Mouse (Mus musculus) gastrocnemius, postnatal 14 days (tissue): ENCODE data around the gene Anapc16. TPM values are rescaled to one million over a fixed set of nuclear protein-coding genes. Genes with fewer than 3 reads are reported as not detected.

Source experiments
- DNase-seq: peaks from one replicate; pipeline ENCODE4 v3.0.0; 2021; ENCODE audit warnings: mixed read lengths
- intact Hi-C: fragments of 180-260 bp; cut with DNase I; formaldehyde crosslinking; loops from one replicate; pipeline ENCODE4 v1.15.1; 2025; ENCODE audit warnings: low total_unique reads
- total RNA-seq, 2 experiments: library from RNA; stranded (reverse); gene quantifications; 2 replicates each; pipeline ENCODE4 v1.2.3; 2021

Anapc16 gene
- total RNA-seq, 2 experiments from 2014 or later = 35.6 to 47.3 TPM

- intact Hi-C loops = no loop called here
- DNase-seq = no peak
These were observed 28.1 kb downstream of the Anapc16 start for GRCm38 (mm10) chr10:59974786-59975185.

GRCm38 (mm10) chr10:59974191-59974664 is 28.7 kb downstream of the Anapc16 start:
- intact Hi-C loops = no loop called here
- DNase-seq = peak; percentile 62

DNA sequence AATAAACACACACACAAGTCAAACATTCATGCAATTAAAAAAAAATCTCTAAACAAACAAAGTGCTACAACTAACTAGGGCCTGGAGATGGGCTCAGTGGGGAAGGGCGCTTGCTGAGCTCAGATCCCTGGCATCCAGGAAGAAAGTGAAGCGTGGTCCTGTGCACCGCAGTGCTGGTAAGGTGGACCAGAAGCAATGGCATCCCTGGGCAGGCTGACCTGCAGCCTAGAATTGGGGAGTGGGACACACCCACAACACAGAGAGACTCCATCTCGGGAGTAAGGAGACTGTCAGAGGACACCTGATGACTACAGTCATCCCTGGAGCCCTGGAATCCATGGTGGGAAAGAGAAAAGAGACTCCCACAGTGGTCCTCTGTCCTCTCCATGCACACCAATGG is 29.5 kb downstream of the Anapc16 start:
- intact Hi-C loops = no loop called here
- DNase-seq = no peak

- no peak for DNase-seq
- intact Hi-C loops = no loop called here
These were observed 29.9 kb downstream of the Anapc16 start for GRCm38 (mm10) chr10:59972999-59973398.

- DNase-seq = peak; percentile 41
These were observed 30.4 kb downstream of the Anapc16 start for GRCm38 (mm10) chr10:59972534-59972933.

GRCm38 (mm10) chr10:59971813-59972212 is 31.1 kb downstream of the Anapc16 start:
- DNase-seq = no peak
- intact Hi-C loops = no loop called here

More at GRCm38 (mm10) chr10:59972534-59972933, 30.4 kb downstream of the Anapc16 start:
- intact Hi-C loops = no loop called here

- intact Hi-C loops = no loop called here
- DNase-seq = no peak
These were observed 32.4 kb downstream of the Anapc16 start for GRCm38 (mm10) chr10:59970450-59971062.

DNA sequence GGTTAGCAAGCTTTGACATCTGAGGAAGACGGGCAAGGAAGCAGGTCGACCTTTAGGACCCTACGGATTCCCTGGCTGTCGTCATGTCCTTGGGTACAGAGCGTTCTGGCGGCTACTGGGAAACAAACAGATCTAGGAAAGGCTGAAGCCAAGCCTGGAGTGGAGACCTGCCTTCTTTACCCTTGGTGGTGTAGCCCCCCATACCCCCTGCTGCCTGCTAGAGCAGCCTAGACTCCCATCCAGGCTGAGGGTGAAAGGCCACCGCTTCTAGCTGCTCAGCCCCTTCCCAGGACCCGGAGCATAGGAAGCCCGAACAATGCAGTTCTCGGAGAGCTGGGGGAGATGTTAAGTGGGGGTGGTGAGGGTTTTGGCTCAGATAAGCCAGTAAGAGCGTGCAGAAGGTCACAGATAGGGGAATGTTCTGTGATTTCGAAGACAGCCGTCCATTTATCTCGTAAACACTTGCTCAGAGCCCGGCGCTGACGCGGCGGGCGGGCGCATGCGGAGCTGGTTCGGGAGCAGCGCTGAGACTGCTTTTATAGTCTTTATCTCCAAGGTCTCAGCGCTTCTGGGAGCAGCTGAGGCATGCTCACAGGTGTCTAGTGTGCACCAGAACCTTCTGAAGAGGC is 33.0 kb downstream of the Anapc16 start:
- peak; percentile 78 for DNase-seq
- intact Hi-C loops = no loop called here

DNA sequence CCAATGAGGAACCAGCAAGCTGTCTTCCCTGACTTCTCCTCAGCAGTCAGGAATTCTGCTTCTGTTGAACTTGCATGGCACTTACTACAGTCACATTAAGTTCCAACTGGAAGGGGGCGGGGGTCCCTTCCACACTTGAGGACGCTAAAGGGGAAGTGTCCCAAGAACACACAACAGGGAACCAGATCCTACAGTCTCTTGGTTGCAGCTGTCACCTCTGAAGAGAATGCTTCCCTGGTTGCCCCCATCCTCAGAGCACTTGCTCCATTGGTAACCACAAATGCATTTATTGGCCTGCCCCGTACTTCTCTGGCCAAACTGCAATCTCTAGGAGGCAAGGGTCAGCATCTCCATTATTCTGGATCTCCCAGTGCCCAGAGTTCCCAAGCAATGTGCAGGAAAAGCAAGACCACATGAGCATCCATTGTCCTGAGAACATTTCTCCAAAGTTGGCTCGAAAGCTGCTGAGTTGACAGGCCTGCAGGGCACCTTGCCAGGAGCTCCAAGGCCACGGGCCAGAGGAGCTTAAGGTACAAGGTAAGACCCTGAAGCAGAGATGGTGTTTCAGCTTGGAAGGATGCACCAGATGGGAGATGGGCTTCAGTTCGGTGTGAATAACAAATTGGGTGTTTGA is 35.5 kb downstream of the Anapc16 start:
- peak; percentile 34 for DNase-seq
- intact Hi-C loops = no loop called here

DNA sequence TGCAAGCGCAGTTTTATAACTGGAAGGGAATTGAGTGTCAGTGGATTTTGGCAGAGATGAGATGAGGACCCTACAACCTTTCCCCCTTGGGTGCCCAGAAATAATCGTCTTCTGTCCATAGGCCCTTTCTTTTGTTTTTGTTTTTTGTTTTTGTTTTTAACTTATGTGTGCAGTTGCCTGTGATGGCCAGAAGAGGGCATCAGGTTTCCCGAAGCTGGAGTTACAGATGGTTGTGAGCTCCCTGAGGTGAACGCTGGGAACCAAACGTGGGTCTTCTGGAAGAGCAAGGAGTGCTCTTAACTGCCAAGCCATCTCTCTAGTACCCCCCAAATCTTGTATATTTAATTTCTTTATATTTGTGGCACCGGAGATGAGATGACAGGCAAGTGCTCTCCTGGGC is 36.2 kb downstream of the Anapc16 start:
- intact Hi-C loops = no loop called here
- no peak for DNase-seq

- intact Hi-C loops = no loop called here
- no peak for DNase-seq
These were observed 37.1 kb downstream of the Anapc16 start for GRCm38 (mm10) chr10:59965788-59966187.

GRCm38 (mm10) chr10:59965362-59965695 is 37.6 kb downstream of the Anapc16 start:
- no peak for DNase-seq
- intact Hi-C loops = no loop called here

GRCm38 (mm10) chr10:59964504-59965361 is 38.2 kb downstream of the Anapc16 start:
- DNase-seq = no peak
- intact Hi-C loops = no loop called here

DNA sequence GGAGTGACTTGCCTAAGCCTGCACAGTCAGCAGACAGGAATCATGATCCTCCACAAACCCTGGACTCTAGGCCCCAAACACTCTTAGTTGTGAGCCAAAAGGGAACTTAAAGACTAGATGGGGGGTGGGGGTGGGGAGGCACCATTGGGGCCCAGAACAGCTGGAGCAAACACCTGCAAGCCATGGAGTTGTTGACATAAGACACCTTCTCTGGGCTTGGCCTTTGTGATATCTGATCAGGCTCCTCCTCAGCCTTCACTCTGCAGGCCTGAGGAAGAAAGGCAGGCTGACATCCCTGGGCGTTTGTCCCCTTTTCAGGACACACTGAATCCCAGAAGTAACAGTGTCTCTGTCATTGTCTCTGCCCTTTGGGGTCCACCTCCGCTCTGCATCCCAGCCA is 39.3 kb downstream of the Anapc16 start:
- DNase-seq = no peak
- intact Hi-C loops = no loop called here

DNA sequence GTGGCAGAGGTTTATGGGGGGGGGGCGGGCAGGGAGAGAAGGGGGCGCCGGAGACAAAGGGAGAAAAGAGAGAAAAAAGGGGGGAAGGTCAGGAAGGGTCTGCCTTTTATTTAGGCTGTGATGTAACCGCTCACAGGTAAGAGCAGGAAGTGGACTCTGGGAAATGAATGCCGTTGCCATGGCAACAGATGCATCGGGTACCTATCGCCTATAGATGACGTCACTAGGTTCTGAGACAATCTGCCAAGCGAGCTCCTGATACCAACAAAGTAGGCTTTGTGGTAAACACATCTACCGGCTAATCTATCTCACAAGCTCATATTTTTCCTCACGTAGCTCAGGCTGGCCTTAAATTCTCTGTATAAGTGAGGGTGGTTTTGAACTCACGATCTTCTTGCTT is 43.4 kb downstream of the Anapc16 start:
- intact Hi-C loops = no loop called here
- DNase-seq = no peak

GRCm38 (mm10) chr10:59958458-59958857 is 44.5 kb downstream of the Anapc16 start:
- intact Hi-C loops = no loop called here
- no peak for DNase-seq

DNA sequence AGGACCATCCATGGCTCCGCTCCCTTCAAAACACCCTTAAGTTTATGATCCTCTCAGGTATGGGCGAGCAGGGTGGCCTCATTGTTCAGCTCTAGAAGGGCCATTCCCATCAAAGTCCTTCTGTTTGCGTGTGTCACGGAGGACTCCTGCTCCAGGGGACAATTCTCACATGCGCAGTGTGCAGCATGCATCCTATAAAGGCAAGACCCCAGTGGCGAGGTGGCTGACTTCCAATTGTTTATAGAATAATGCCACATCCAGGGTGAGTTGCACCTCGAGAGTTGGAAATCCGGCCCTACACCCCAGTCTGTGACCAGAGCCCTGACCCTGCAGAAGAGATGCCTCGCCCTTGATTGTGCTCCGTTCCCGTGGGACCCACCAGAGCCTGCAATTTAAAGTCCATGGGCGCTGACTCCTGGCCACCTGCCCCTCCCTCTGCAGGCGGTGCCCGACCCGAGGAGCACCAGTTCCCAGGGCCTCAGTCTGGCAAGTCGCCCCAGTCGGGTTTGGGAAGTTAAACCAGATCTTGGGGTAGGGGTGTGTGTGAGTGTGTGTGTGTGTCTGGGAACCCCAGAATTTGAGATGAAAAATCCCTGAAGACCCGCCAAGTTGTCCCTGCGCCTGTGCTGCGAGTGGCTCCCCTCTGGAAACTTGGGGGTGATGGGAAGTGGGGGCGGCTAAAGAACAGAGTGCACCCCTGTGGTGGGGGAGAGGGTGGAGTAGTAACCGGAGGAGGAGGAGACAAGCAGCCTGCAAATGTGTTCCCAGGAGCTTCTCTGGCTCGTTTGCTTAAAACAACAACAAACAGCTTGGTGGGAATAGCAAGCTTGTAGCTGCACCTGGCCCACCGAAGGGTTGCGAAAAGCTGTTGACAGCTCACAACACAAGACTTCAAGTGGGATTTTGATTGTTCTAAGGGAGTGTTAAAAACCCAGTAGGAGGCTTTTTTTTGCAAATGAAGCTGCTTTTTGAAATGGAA is 45.5 kb downstream of the Anapc16 start:
- intact Hi-C loops = no loop called here
- peak; percentile 59 for DNase-seq

DNA sequence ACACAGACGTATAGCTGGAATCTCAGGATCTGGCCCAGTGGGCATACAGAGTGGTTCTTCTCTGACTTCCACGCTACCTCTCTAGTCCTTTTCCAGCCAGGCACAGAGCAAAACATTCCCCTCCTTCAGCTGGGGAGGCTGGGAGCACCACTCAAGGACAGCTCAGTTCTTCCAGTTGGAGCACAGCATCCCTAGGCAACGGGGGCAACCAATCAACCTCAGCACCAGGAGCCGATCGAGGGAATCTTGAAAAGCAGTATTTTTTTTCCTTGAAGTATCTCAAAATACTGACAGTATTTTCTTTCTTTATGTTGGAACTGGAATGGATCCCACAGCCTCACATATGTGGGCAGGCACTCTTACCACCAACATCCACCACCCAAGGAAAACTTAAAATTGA is 46.3 kb downstream of the Anapc16 start:
- intact Hi-C loops = no loop called here
- DNase-seq = no peak

DNA sequence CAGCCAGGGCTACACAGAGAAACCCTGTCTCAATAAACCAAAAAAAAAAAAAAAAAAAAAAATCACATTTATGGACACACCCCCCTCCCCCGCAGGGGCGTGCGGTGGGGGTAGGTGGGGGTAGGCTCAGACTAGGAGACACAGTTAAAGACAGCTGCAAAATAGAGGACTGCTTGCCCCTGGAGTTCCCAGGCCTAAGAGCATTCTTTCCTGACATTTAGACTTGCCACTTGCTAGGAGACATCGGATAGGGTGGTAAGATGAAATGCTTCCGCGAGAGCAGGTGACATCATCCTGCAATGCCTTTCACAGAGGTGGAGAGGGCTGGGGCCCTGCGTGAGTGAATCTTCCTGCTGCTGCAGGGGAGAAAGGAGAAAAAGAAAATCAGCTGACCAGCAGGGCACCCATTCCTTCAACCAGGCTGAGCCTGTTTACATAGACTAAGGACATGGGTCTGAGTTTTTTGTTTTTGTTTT is 49.3 kb downstream of the Anapc16 start:
- intact Hi-C loops = no loop called here
- no peak for DNase-seq
